Mouse (Mus musculus) heart, adult 2 months (tissue): ENCODE data around the gene Zfp651. TPM values are rescaled to one million over a fixed set of nuclear protein-coding genes. Genes with fewer than 3 reads are reported as not detected.

ENCODE experiments used
- DNase-seq, 2 experiments: peaks; one replicate each; pipeline ENCODE4 v3.0.0; 2021
- H3K27ac ChIP-seq: fragments of 200-600 bp; 2 replicates; pipeline ENCODE4 v1.8.1; 2022
- H3K27me3 ChIP-seq: fragments of 200-500 bp; 2 replicates; pipeline ENCODE4 v1.6.1; 2012; ENCODE audit warnings: mild to moderate bottlenecking, low read length, inconsistent platforms, mixed read lengths; ENCODE audit not compliant: control insufficient read depth, insufficient read depth
- H3K36me3 ChIP-seq: fragments of 200-500 bp; 2 replicates; pipeline ENCODE4 v1.6.1; 2012; ENCODE audit warnings: low read length, inconsistent platforms; ENCODE audit not compliant: control insufficient read depth, insufficient read depth
- H3K4me1 ChIP-seq: fragments of 200-500 bp; 2 replicates; pipeline ENCODE4 v1.6.1; 2011; ENCODE audit warnings: low read length; ENCODE audit not compliant: control insufficient read depth, insufficient read depth
- H3K4me3 ChIP-seq: fragments of 200-600 bp; 2 replicates; pipeline ENCODE4 v1.8.1; 2022
- H3K79me2 ChIP-seq: fragments of 200-500 bp; replicated peaks from 2 replicates; pipeline ENCODE4 v1.6.1; 2012; ENCODE audit warnings: mild to moderate bottlenecking, inconsistent platforms, low read length, moderate library complexity, mixed read lengths; ENCODE audit not compliant: control insufficient read depth, insufficient read depth
- H3K9ac ChIP-seq: fragments of 200-500 bp; 2 replicates; pipeline ENCODE4 v1.6.1; 2012; ENCODE audit warnings: low read depth, mild to moderate bottlenecking, control low read depth, inconsistent platforms, low read length, mixed read lengths
- CTCF ChIP-seq: fragments of 200-600 bp; IDR thresholded peaks from 2 replicates; pipeline ENCODE4 v1.8.1; 2022; ENCODE audit warnings: antibody characterized with exemption, mild to moderate bottlenecking, moderate library complexity
- EP300 ChIP-seq: fragments of 200-500 bp; IDR thresholded peaks from 2 replicates; pipeline ENCODE4 v1.6.1; 2011; ENCODE audit warnings: low read depth, low read length, control low read depth; ENCODE audit not compliant: insufficient read depth
- POLR2A ChIP-seq: fragments of 200-500 bp; IDR thresholded peaks from 2 replicates; pipeline ENCODE4 v1.6.1; 2011; ENCODE audit warnings: mild to moderate bottlenecking, low read depth, low read length, control low read depth; ENCODE audit not compliant: insufficient read depth
- WGBS: fragments of 180-500 bp; shearing (Covaris S2); methylation state at CpG from one replicate; pipeline ENCODE4 v1.1.7; 2018; 5-methylcytosine and 5-hydroxymethylcytosine counted together
- intact Hi-C: fragments of 180-260 bp; cut with DNase I; formaldehyde crosslinking; loops from one replicate; pipeline ENCODE4 v1.15.1; 2025
- polyA plus RNA-seq: library from polyadenylated mRNA; depleted of rRNA; stranded (reverse); fragments of >200 nt; gene quantifications from 2 replicates; pipeline ENCODE4 v1.2.3, GENCODE M21; 2012
- total RNA-seq, 2 experiments: library from RNA; stranded (reverse); gene quantifications; 2 replicates each; pipeline ENCODE4 v1.2.3; 2021

Gene Zfp651
- total and polyA plus RNA-seq, 3 experiments: 67.7 to 130 (median 117) TPM

GRCm38 (mm10) chr9:121718792-121719318 lies 40.3 kb upstream of the Zfp651 start, which contains the start of gene Nktr:
TSS of gene Nktr (plus strand) at chr9:121719169.
- peak; percentile 98 to 99 for DNase-seq
- intact Hi-C loops: no loop called here
- no peaks in the 10 kb centered on the region for H3K79me2 ChIP-seq
- H3K4me1 ChIP-seq: peaks cover 6% of the 10 kb centered on the region
- WGBS: 1% methylated on average over 55 of the region's 61 CpGs
- H3K4me3 ChIP-seq: peak within 1 kb of the TSS; percentile 67
- TF ChIP-seq CTCF (peak; percentile 47), POLR2A (peak; percentile 94), EP300 (peak; percentile 70; the same call in 1 of the 2 replicates)
- H3K36me3 ChIP-seq: peaks cover 6% of the 10 kb centered on the region
- H3K27ac ChIP-seq: peak within 1 kb of the TSS; percentile 95
- H3K9ac ChIP-seq: peak within 1 kb of the TSS; percentile 88
- H3K27me3 ChIP-seq: no peaks in the 10 kb centered on the region

GRCm38 (mm10) chr9:121719347-121720331 lies 39.5 kb upstream of the Zfp651 start:
- intact Hi-C loops: loop anchor here (2.0 kb wide), 1 partner anchor 39 kb away; the partner anchor contains the start of gene Zfp651
- Histone ChIP-seq H3K4me1 (peaks cover 6% of the 10 kb centered on the region), H3K79me2 (no peaks in the 10 kb centered on the region), H3K9ac (peak overlapping the region; percentile 88), H3K27me3 (no peaks in the 10 kb centered on the region), H3K4me3 (peak overlapping the region; percentile 67), H3K27ac (peak overlapping the region; percentile 88), H3K36me3 (peaks cover 6% of the 10 kb centered on the region)
- peak; percentile 33 to 86 for DNase-seq
- TF ChIP-seq CTCF (no peak), EP300 (no peak), POLR2A (no peak)
- under 1% methylated on average over 73 of the region's 87 CpGs for WGBS

- Histone ChIP-seq H3K27ac (no peak overlapping the region), H3K36me3 (peaks cover 8% of the 10 kb centered on the region), H3K4me1 (no peaks in the 10 kb centered on the region), H3K4me3 (no peak overlapping the region), H3K9ac (no peak overlapping the region), H3K27me3 (no peaks in the 10 kb centered on the region), H3K79me2 (no peaks in the 10 kb centered on the region)
- DNase-seq: no peak
- intact Hi-C loops: no loop called here
- WGBS: 66% methylated on average over 6 of the region's 6 CpGs
- TF ChIP-seq CTCF (no peak), EP300 (no peak), POLR2A (no peak)
Measured at GRCm38 (mm10) chr9:121740490-121740889, 18.6 kb upstream of the Zfp651 start.

GRCm38 (mm10) chr9:121741168-121741567 lies 18.0 kb upstream of the Zfp651 start:
- no peak overlapping the region for H3K27ac ChIP-seq
- H3K27me3 ChIP-seq: no peaks in the 10 kb centered on the region
- no peak for DNase-seq
- no peak for TF ChIP-seq EP300
- no peak for TF ChIP-seq POLR2A
- H3K4me3 ChIP-seq: no peak overlapping the region
- intact Hi-C loops: no loop called here
- no peaks in the 10 kb centered on the region for H3K79me2 ChIP-seq
- H3K36me3 ChIP-seq: peaks cover 8% of the 10 kb centered on the region
- WGBS: 81% methylated on average over 3 of the region's 3 CpGs
- H3K4me1 ChIP-seq: no peaks in the 10 kb centered on the region
- no peak overlapping the region for H3K9ac ChIP-seq

GRCm38 (mm10) chr9:121744051-121744450 lies 15.1 kb upstream of the Zfp651 start:
- WGBS: 81% methylated on average over 8 of the region's 8 CpGs
- intact Hi-C loops: no loop called here
- DNase-seq: no peak
- Histone ChIP-seq H3K4me3 (no peak overlapping the region), H3K9ac (no peak overlapping the region), H3K36me3 (peaks cover 8% of the 10 kb centered on the region), H3K27ac (no peak overlapping the region), H3K79me2 (no peaks in the 10 kb centered on the region), H3K27me3 (no peaks in the 10 kb centered on the region), H3K4me1 (no peaks in the 10 kb centered on the region)
- TF ChIP-seq EP300: no peak
- TF ChIP-seq POLR2A: no peak
- no peak for TF ChIP-seq CTCF
